ENCODE assay signal across 8 mouse cellular contexts in the genomic region with DNA sequence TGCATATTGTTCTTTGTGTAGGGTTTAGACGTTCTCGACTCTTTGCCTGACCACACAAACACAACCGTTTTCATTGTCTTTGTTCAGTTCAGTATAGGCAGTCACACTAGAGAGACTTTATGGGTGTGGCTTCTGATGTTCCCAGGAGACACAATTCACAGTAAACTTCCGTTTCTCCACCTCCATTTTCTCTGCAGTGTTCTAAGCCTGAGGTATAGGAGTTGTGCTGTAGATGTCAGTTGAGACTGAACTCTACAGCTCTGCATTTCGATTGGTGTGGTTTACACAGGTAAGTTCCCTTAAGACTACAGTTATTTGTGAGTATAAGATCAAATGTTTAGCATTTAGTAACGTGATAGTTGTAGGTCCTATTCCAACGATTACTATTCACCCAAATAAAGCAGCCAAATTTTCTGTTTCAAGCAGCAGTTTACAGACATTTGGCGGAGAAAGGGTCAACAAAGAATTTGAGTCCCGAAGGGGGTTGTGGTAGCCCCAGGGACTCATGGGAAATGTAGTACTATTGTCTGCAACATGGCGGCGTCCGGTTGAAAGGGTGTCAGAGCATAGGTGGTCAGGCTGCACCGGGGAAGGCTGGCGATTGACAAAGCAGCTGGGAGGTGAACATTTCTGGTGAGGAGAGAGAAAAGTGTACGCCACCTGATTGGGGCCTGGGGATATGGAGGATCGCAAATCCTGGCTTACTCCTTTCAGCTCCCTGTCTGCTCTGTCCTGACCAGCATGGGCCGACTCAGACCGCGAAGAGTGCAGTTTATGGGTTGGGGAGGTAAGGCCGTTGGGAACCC. TPM values are rescaled to one million over a fixed set of nuclear protein-coding genes. Genes with fewer than 3 reads are reported as not detected.
DNase-seq lines count a peak whose midpoint lies in the region; ATAC-seq lines count a peak whose summit lies in the region.

A gene (plus strand): TSS at position 179 of the 806 bp plus-strand sequence.

- WGBS in hindbrain, embryonic 16.5 days, result under 1% methylated on average over 20 of the region's 20 CpGs
- 4% methylated on average over 20 of the region's 20 CpGs for WGBS in macrophage (ENCODE audit: missing documents)

- DNase-seq in T-cell, adult 2 months (ENCODE audit: low spot score), result peak; percentile 80
- DNase-seq in cerebellum, postnatal 4 days (ENCODE audit: low spot score in 2 of 2), result peak; percentile 35 to 68
- peak; percentile 78 for DNase-seq in gastrocnemius, adult 18-20 months (ENCODE audit: low spot score)
- peak; percentile 82 to 86 for DNase-seq in left cerebral cortex, adult 18-20 months (ENCODE audit: low spot score in 2 of 2)
- DNase-seq in right cerebral cortex, adult 18-20 months, result peak; percentile 90
- peak; percentile 18 for DNase-seq in urinary bladder, postnatal 10 days (ENCODE audit: low spot score)

- H3K36me3 ChIP-seq in hindbrain, embryonic 16.5 days (ENCODE audit: control insufficient read depth, insufficient read depth, low read length), result no peaks in the 10 kb centered on the region
- 0 out of 2 replicates have a peak, but pooled peaks cover 3% of the 10 kb centered on the region for H3K36me3 ChIP-seq in macrophage (ENCODE audit: inconsistent target)

- no peaks in the 10 kb centered on the region for H3K9me3 ChIP-seq in hindbrain, embryonic 16.5 days (ENCODE audit: control insufficient read depth, low read length)

- H3K9ac ChIP-seq in hindbrain, embryonic 16.5 days (ENCODE audit: low read depth, low read length), result peak within 1 kb of the TSS; percentile 87

- peaks cover 12% of the 10 kb centered on the region; the same call in 1 of the 2 replicates for H3K79me2 ChIP-seq in macrophage (ENCODE audit: inconsistent target)

- no peaks in the 10 kb centered on the region for H3K27me3 ChIP-seq in hindbrain, embryonic 16.5 days (replicated peaks; ENCODE audit: control insufficient read depth, insufficient read depth, low read length)

- H3K4me1 ChIP-seq in hindbrain, embryonic 16.5 days (ENCODE audit: control insufficient read depth, insufficient read depth, low read depth, low read length), result peaks cover 4% of the 10 kb centered on the region

- peak within 1 kb of the TSS; percentile 83 for H3K27ac ChIP-seq in hindbrain, embryonic 16.5 days (ENCODE audit: low read depth, low read length)
- H3K27ac ChIP-seq in macrophage, result peak within 1 kb of the TSS; percentile 31; the same call in 1 of the 2 replicates

- H3K4me2 ChIP-seq in hindbrain, embryonic 16.5 days (ENCODE audit: low read length), result peak within 1 kb of the TSS; percentile 61

- ATAC-seq in hindbrain, embryonic 16.5 days, result peak; percentile 98

- peak within 1 kb of the TSS; percentile 81 for H3K4me3 ChIP-seq in hindbrain, embryonic 16.5 days (ENCODE audit: low read length)
- peak within 1 kb of the TSS; percentile 87 for H3K4me3 ChIP-seq in macrophage (ENCODE audit: inconsistent target)

RNA-seq across cellular contexts. Expression of the gene that starts here (rescaled TPM):
- total RNA-seq in gastrocnemius, adult 18-20 months (2021), result 10 to 100 TPM; 23.7 to 24.3 TPM
- polyA plus RNA-seq in hindbrain, embryonic 16.5 days (2015; fragmentation: Nextera tagmentation; extraction: Ambion mirVana), result 54.1 and 57.3 TPM in 2 replicates
- 10 to 100 TPM; 44.2 to 49.1 TPM for total RNA-seq in left cerebral cortex, adult 18-20 months (2021)
- total RNA-seq in macrophage (2018; cell fraction: chromatin; rRNA removed), result 10 to 100 TPM in 21 of 26 experiments, 1 to 10 TPM in 5; 4.9 to 33.4 (median 18.5) TPM
- 1 to 10 TPM; 3.8 to 9.6 (median 6.9) TPM for total RNA-seq in macrophage (2018; cell fraction: cytosol; rRNA removed)
- 10 to 100 TPM in 12 of 26 experiments, 1 to 10 TPM in 14; 4.0 to 21.7 (median 9.9) TPM for total RNA-seq in macrophage (2018; cell fraction: nucleus; rRNA removed)
- polyA plus RNA-seq in macrophage (2018), result 4.0 to 5.4 TPM (median 5.2 TPM) in 3 replicates

Comparison
In these comparisons a context has a peak if more than half of its experiments do, and no peak if none do; other contexts are left out.
1. Peak in every context shown above with its lines: DNase-seq, ATAC-seq, H3K4me3 ChIP-seq and H3K27ac ChIP-seq.
2. DNase-seq: peak in every context shown above with its lines; median percentile 90 in right cerebral cortex, adult 18-20 months; 84 in left cerebral cortex, adult 18-20 months; 80 in T-cell, adult 2 months; 78 in gastrocnemius, adult 18-20 months; 52 in cerebellum, postnatal 4 days; 18 in urinary bladder, postnatal 10 days.